7 mouse cellular contexts compared by ENCODE assay signal in the genomic region with DNA sequence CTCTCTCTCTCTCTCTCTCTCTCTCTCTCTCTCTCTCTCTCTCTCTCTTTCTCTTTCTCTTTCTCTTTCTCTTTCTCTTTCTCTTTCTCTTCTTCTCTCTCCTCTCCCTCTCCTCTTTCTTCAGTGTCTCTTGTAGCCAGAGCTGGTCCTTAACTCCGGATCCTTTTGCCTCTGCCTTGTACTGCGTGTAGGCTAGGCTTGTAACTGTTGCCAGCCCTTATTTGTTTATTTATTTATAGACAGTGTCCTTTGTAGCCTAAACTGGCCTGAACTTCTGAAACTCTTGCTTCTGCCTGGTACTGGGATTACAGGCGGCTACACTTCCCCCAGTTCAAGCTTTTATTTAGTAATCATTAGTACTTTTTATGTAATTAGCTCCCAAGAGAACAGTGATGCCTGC. TPM values are rescaled to one million over a fixed set of nuclear protein-coding genes. Genes with fewer than 3 reads are reported as not detected.
DNase-seq lines count a peak whose midpoint lies in the region; ATAC-seq and TF ChIP-seq lines count a peak whose summit lies in the region.

No protein-coding gene starts in this region.

- dilution Hi-C loops in CH12.LX (cut with MboI; ENCODE audit: extremely low pct_ligation_motif_present, extremely low pct_unique_long_range_greater_than_20kb, low sequenced_read_pairs), result no loop called here

- TF ChIP-seq RAD21 in CH12.LX (IDR thresholded peaks at IDR 0.05; ENCODE audit: low read depth, low read length), result no peak

- no peak for TF ChIP-seq POLR2A in CH12.LX (IDR thresholded peaks at IDR 0.05; ENCODE audit: low read depth, low read length)

- no peaks in the 10 kb centered on the region for H3K9me3 ChIP-seq in CH12.LX (replicated peaks; ENCODE audit: low read length)
- no peaks in the 10 kb centered on the region for H3K9me3 ChIP-seq in forebrain, embryonic 16.5 days (ENCODE audit: control insufficient read depth, low read length)
- no peaks in the 10 kb centered on the region for H3K9me3 ChIP-seq in liver, embryonic 15.5 days (replicated peaks)

- ATAC-seq in forebrain, embryonic 16.5 days, result no peak
- no peak for ATAC-seq in liver, embryonic 15.5 days (ENCODE audit: insufficient read depth)

- H3K4me2 ChIP-seq in CH12.LX (ENCODE audit: insufficient read depth, low read depth, poor library complexity, severe bottlenecking), result peak overlapping the region; percentile 99
- peak overlapping the region; percentile 92 for H3K4me2 ChIP-seq in forebrain, embryonic 16.5 days (ENCODE audit: low read length)
- H3K4me2 ChIP-seq in liver, embryonic 15.5 days, result peak overlapping the region; percentile 90

- in situ Hi-C loops in CH12.LX (cut with MboI; ENCODE audit: low pct_ligation_motif_present, low pct_unique_long_range_greater_than_20kb, low sequenced_read_pairs), result no loop called here

- no peak for TF ChIP-seq CTCF in CH12.LX (conservative IDR thresholded peaks at IDR 0.05 in 1 of 2, IDR thresholded peaks at IDR 0.05 in 1 of 2; ENCODE audit: low read depth in 2 of 2, low read length in 2 of 2)

- no peak for TF ChIP-seq EP300 in CH12.LX (IDR thresholded peaks at IDR 0.05; ENCODE audit: low read length)

- H3K27me3 ChIP-seq in CH12.LX (replicated peaks), result no peaks in the 10 kb centered on the region
- H3K27me3 ChIP-seq in forebrain, embryonic 16.5 days (replicated peaks; ENCODE audit: control insufficient read depth, insufficient read depth, low read length), result no peaks in the 10 kb centered on the region
- no peaks in the 10 kb centered on the region for H3K27me3 ChIP-seq in liver, embryonic 15.5 days

- WGBS in forebrain, embryonic 16.5 days, result 17% methylated on average over 3 of the region's 3 CpGs
- WGBS in liver, embryonic 15.5 days (ENCODE audit: insufficient replicate concordance), result 16% methylated on average over 3 of the region's 3 CpGs

- peaks cover 2 to 41% of the 10 kb centered on the region in 2 experiments; a peak in 3 of 4 replicates for H3K4me1 ChIP-seq in CH12.LX (ENCODE audit: control insufficient read depth in 1 of 2, insufficient read depth in 2 of 2)
- H3K4me1 ChIP-seq in forebrain, embryonic 16.5 days (replicated peaks; ENCODE audit: control insufficient read depth, insufficient read depth, low read length), result peaks cover 17% of the 10 kb centered on the region
- H3K4me1 ChIP-seq in liver, embryonic 15.5 days (replicated peaks), result peaks cover 24% of the 10 kb centered on the region

- peak overlapping the region; percentile 84 for H3K9ac ChIP-seq in CH12.LX (ENCODE audit: insufficient read depth, low read depth)
- no peak overlapping the region for H3K9ac ChIP-seq in forebrain, embryonic 16.5 days (replicated peaks; ENCODE audit: low read depth, low read length)
- H3K9ac ChIP-seq in liver, embryonic 15.5 days, result peak overlapping the region; percentile 63

- peak; percentile 55 for DNase-seq in A20 (ENCODE audit: low read depth, low spot score)
- peak; percentile 9 for DNase-seq in CH12.LX (ENCODE audit: extremely low read depth)
- no peak for DNase-seq in cerebellum, postnatal 14 days
- no peak for DNase-seq in spleen, adult 18-20 months
- DNase-seq in c-Kit-positive CD71-positive TER-119-positive erythroid progenitor cells, embryonic 14.5 days (ENCODE audit: low spot score), result no peak

- peaks cover 0 to 14% of the 10 kb centered on the region in 2 experiments for H3K36me3 ChIP-seq in CH12.LX (replicated peaks in 1 of 2; ENCODE audit: control insufficient read depth in 1 of 2, insufficient read depth in 1 of 2, low read length in 1 of 2)
- no peaks in the 10 kb centered on the region for H3K36me3 ChIP-seq in forebrain, embryonic 16.5 days (ENCODE audit: control insufficient read depth, insufficient read depth)
- H3K36me3 ChIP-seq in liver, embryonic 15.5 days (replicated peaks), result no peaks in the 10 kb centered on the region

- no peak overlapping the region for H3K27ac ChIP-seq in CH12.LX (ENCODE audit: insufficient read depth, low read depth)
- no peak overlapping the region for H3K27ac ChIP-seq in forebrain, embryonic 16.5 days (ENCODE audit: low read length)
- H3K27ac ChIP-seq in liver, embryonic 15.5 days (replicated peaks), result no peak overlapping the region

- H3K79me2 ChIP-seq in CH12.LX (replicated peaks; ENCODE audit: control insufficient read depth, extremely low read depth, insufficient read depth, poor library complexity, severe bottlenecking), result peaks cover 43% of the 10 kb centered on the region

- H3K4me3 ChIP-seq in CH12.LX (replicated peaks in 1 of 3; ENCODE audit: low read depth in 2 of 3, low read length in 2 of 3, poor library complexity in 1 of 3), result peak overlapping the region; percentile 50 to 97 (median 53)
- no peak overlapping the region for H3K4me3 ChIP-seq in forebrain, embryonic 16.5 days (replicated peaks; ENCODE audit: low read length)
- H3K4me3 ChIP-seq in liver, embryonic 15.5 days (replicated peaks), result peak overlapping the region; percentile 76

TF ChIP-seq in CH12.LX, 34 proteins besides CTCF, POLR2A, EP300 and RAD21:
- TF ChIP-seq MAX (IDR thresholded peaks at IDR 0.05; ENCODE audit: low read length), result no peak
- no peak for TF ChIP-seq MXI1 (IDR thresholded peaks at IDR 0.05; ENCODE audit: low read depth, low read length)
- TF ChIP-seq ETS1 (conservative IDR thresholded peaks at IDR 0.05; ENCODE audit: low read depth, low read length), result peak; percentile 40; the same call in 1 of the 2 replicates

RNA-seq across cellular contexts. Expression of a gene that starts 1.2 kb away (rescaled TPM):
- total RNA-seq in CH12.LX (2012; rRNA removed) (36.2 and 37.3 TPM in 2 replicates), CH12.LX (2014; rRNA removed) (58.5 and 64.2 TPM in 2 replicates)
- polyA plus RNA-seq in CH12.LX (2012; ENCODE audit: insufficient read length, low read depth), result 45.6 and 47.4 TPM in 2 replicates
- polyA plus RNA-seq in forebrain, embryonic 16.5 days (2015; fragmentation: Nextera tagmentation; extraction: Ambion mirVana), result 39.8 and 45.2 TPM in 2 replicates
- 28.6 and 29.6 TPM in 2 replicates for polyA plus RNA-seq in liver, embryonic 15.5 days (2015; fragmentation: Nextera tagmentation; extraction: Ambion mirVana)

RNA-seq across cellular contexts. Expression of a gene that starts 46.0 kb away (rescaled TPM):
- total RNA-seq in CH12.LX (2012; rRNA removed) (8.5 and 9.2 TPM in 2 replicates), CH12.LX (2014; rRNA removed) (12.4 and 13.4 TPM in 2 replicates)
- 11.6 and 12.3 TPM in 2 replicates for polyA plus RNA-seq in CH12.LX (2012; ENCODE audit: insufficient read length, low read depth)
- polyA plus RNA-seq in forebrain, embryonic 16.5 days (2015; fragmentation: Nextera tagmentation; extraction: Ambion mirVana), result 11.2 and 13.0 TPM in 2 replicates
- 2.3 and 2.5 TPM in 2 replicates for polyA plus RNA-seq in liver, embryonic 15.5 days (2015; fragmentation: Nextera tagmentation; extraction: Ambion mirVana)

RNA-seq across cellular contexts. Expression of a gene that starts 46.1 kb away (rescaled TPM):
- total RNA-seq in CH12.LX (2012; rRNA removed), result 44.4 and 53.7 TPM in 2 replicates
- total RNA-seq in CH12.LX (2014; rRNA removed), result 62.2 and 64.5 TPM in 2 replicates
- 56.5 and 58.2 TPM in 2 replicates for polyA plus RNA-seq in CH12.LX (2012; ENCODE audit: insufficient read length, low read depth)
- polyA plus RNA-seq in forebrain, embryonic 16.5 days (2015; fragmentation: Nextera tagmentation; extraction: Ambion mirVana), result 170 and 173 TPM in 2 replicates
- 91.2 and 95.5 TPM in 2 replicates for polyA plus RNA-seq in liver, embryonic 15.5 days (2015; fragmentation: Nextera tagmentation; extraction: Ambion mirVana)

RNA-seq across cellular contexts. Expression of a gene that starts 59.7 kb away (rescaled TPM):
- total RNA-seq in CH12.LX (2012; rRNA removed) (47.9 and 53.8 TPM in 2 replicates), CH12.LX (2014; rRNA removed) (117 and 138 TPM in 2 replicates)
- polyA plus RNA-seq in CH12.LX (2012; ENCODE audit: insufficient read length, low read depth), result 66.7 and 73.5 TPM in 2 replicates
- polyA plus RNA-seq in forebrain, embryonic 16.5 days (2015; fragmentation: Nextera tagmentation; extraction: Ambion mirVana), result 37.0 and 38.7 TPM in 2 replicates
- 21.2 and 23.8 TPM in 2 replicates for polyA plus RNA-seq in liver, embryonic 15.5 days (2015; fragmentation: Nextera tagmentation; extraction: Ambion mirVana)

Comparison
In these comparisons a context has a peak if more than half of its experiments do, and no peak if none do; other contexts are left out.
1. DNase-seq: peak in A20 (single experiment) and CH12.LX (single experiment); none in cerebellum, postnatal 14 days (0 of 2), spleen, adult 18-20 months (0 of 2) and c-Kit-positive CD71-positive TER-119-positive erythroid progenitor cells, embryonic 14.5 days (single experiment).
2. Peak in every context shown above with its lines, with median percentiles within 50 percentile points of each other: H3K4me2 ChIP-seq.